Mouse (Mus musculus) liver, embryonic 15.5 days (tissue): ENCODE data around the gene Cpa3. TPM values are rescaled to one million over a fixed set of nuclear protein-coding genes. Genes with fewer than 3 reads are reported as not detected.

Experiments
- ATAC-seq: fragments of 200-750 bp; cut with Nextera tagmentation; 2 replicates; pipeline ENCODE4 v1.8.0; 2017; ENCODE audit warnings: moderate number of reproducible peaks, mild to moderate bottlenecking, moderate library complexity; ENCODE audit not compliant: insufficient read depth
- H3K27ac ChIP-seq: fragments of 300-500 bp; sonication (generic); replicated peaks from 2 replicates; pipeline ENCODE4 v1.5.1; 2015; ENCODE audit warnings: mild to moderate bottlenecking, inconsistent platforms
- H3K27me3 ChIP-seq: fragments of 300-500 bp; sonication (generic); 2 replicates; pipeline ENCODE4 v1.6.1; 2015; ENCODE audit warnings: mild to moderate bottlenecking, inconsistent platforms
- H3K36me3 ChIP-seq: fragments of 300-500 bp; sonication (generic); replicated peaks from 2 replicates; pipeline ENCODE4 v1.6.1; 2015; ENCODE audit warnings: moderate library complexity, mild to moderate bottlenecking, inconsistent platforms
- H3K4me1 ChIP-seq: fragments of 300-500 bp; sonication (generic); replicated peaks from 2 replicates; pipeline ENCODE4 v1.6.1; 2015; ENCODE audit warnings: inconsistent platforms
- H3K4me2 ChIP-seq: fragments of 300-500 bp; sonication (generic); 2 replicates; pipeline ENCODE4 v1.6.1; 2015; ENCODE audit warnings: moderate library complexity, mild to moderate bottlenecking, inconsistent platforms
- H3K4me3 ChIP-seq: fragments of 300-500 bp; sonication (generic); replicated peaks from 2 replicates; pipeline ENCODE4 v1.5.1; 2015; ENCODE audit warnings: mild to moderate bottlenecking, inconsistent platforms
- H3K9ac ChIP-seq: fragments of 300-500 bp; sonication (generic); 2 replicates; pipeline ENCODE4 v1.6.1; 2015; ENCODE audit warnings: moderate library complexity, mild to moderate bottlenecking, inconsistent platforms
- H3K9me3 ChIP-seq: fragments of 300-500 bp; sonication (generic); replicated peaks from 2 replicates; pipeline ENCODE4 v1.6.1; 2016; ENCODE audit warnings: inconsistent platforms
- WGBS: fragments of 180-500 bp; shearing (Covaris S2); methylation state at CpG from one replicate; pipeline ENCODE4 v1.1.7; 2015; ENCODE audit warnings: mixed read lengths; ENCODE audit not compliant: insufficient replicate concordance; 5-methylcytosine and 5-hydroxymethylcytosine counted together
- polyA plus RNA-seq: library from polyadenylated mRNA; unstranded; fragments of >200 nt; fragmentation: Nextera tagmentation; extraction: Ambion mirVana; gene quantifications from 2 replicates; pipeline ENCODE4 v1.2.1, GENCODE M21; 2015

The Cpa3 gene
- polyA plus RNA-seq, result 2.3 and 2.9 TPM in 2 replicates

DNA sequence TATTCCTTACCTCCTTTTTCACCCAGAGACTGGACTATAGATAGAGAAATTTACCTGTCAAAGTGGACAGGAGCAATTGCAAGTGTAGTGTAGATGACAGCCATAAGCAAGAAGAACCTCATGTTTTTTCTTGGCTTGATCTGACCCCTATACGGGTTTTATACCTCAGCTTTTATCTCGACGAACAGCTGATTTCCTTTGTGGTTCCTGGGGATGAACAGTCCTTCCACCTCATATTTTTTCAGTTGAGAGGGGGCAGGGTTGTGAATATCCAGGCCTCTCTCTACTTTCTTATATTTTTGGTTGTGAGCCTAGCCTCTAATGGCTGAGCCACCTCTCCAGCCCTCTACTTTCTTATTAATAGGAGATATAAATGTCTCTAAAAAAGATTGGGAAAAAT lies at the start of gene Cpa3:
Cpa3 (minus strand) TSS at position 132 of the 400 bp plus-strand sequence.
- WGBS, result 24% methylated on average over 3 of the region's 3 CpGs
- ATAC-seq, result no peak

GRCm38 (mm10) chr3:20291370-20291769 lies 49.4 kb upstream of the Cpa3 start:
- Histone ChIP-seq H3K9me3 (no peaks in the 10 kb centered on the region), H3K36me3 (no peaks in the 10 kb centered on the region), H3K27ac (no peak overlapping the region), H3K9ac (no peak overlapping the region), H3K4me1 (no peaks in the 10 kb centered on the region), H3K4me2 (no peak overlapping the region), H3K4me3 (no peak overlapping the region), H3K27me3 (no peaks in the 10 kb centered on the region)
- no peak for ATAC-seq

More for the DNA sequence above, at the start of gene Cpa3:
- no peaks in the 10 kb centered on the region for H3K9me3 ChIP-seq
- no peak within 1 kb of the TSS for H3K4me2 ChIP-seq
- H3K27me3 ChIP-seq, result no peaks in the 10 kb centered on the region
- H3K9ac ChIP-seq, result no peak within 1 kb of the TSS
- no peak within 1 kb of the TSS for H3K4me3 ChIP-seq
- no peak within 1 kb of the TSS for H3K27ac ChIP-seq
- H3K36me3 ChIP-seq, result no peaks in the 10 kb centered on the region
- no peaks in the 10 kb centered on the region for H3K4me1 ChIP-seq

DNA sequence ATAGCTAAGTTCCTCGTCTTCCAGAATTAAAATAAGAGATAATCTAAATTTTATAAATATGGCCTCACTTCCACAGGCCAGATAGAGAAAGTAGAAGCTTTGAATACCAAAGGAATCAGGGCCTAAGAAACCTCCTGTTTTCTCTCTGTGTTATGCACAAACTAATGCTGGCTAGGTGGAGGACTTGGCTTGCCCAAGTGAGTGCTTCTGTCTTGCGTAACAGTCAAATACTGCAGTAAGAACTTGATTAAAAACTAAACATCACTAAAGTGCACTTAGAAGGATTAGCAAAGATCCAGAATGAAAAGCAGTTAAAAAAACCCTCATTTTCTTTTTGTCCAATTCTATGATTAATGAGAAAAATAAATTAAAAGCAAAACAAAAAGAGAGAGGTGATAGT lies 46.8 kb upstream of the Cpa3 start:
- 63% methylated on average over 2 of the region's 2 CpGs for WGBS
- Histone ChIP-seq H3K4me3 (no peak overlapping the region), H3K27me3 (no peaks in the 10 kb centered on the region), H3K4me1 (no peaks in the 10 kb centered on the region), H3K9me3 (no peaks in the 10 kb centered on the region), H3K36me3 (no peaks in the 10 kb centered on the region), H3K4me2 (no peak overlapping the region), H3K27ac (no peak overlapping the region), H3K9ac (no peak overlapping the region)
- ATAC-seq, result no peak

DNA sequence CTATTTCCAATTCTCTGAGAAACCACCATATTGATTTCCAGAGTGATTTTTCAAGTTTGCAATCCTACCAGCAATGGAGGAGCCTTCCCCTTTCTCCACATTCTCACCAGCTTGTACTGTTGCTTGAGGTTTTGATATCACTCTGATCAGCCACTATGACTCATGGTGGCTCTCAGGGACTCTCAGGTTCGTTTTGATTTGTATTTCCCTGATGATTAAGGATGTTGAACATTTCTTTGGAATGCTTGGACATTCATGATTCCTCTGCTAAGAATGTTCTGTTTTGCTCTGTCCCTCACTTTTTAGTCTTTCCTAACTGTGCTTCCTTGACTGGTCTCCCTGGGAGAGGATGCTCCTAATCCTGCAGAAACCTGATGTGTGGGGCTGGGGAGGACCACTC lies 39.8 kb upstream of the Cpa3 start:
- WGBS, result 34% methylated on average over 1 of the region's 1 CpGs
- ATAC-seq, result no peak

DNA sequence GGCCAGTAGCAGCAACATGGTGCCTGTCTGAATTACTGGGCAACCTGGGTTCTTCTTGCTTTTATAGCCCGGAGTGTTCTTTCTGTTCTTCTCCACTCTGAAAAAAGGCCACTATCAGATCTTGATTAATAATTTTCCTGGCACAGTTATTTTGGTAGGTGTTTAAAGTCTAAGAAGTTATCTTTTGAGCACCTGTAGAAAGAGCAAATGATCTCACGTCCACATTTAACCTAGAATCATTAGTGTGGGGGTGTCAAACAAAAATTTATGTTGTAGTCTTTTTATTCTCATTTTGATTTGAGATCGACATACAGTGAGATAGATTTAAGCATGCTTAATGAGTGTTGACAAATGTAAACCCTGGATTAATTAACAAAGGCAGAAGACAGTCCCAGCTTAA lies 33.7 kb upstream of the Cpa3 start, which contains the start of gene Cpb1:
Cpb1 (minus strand) TSS at position 101 of the 400 bp plus-strand sequence.
- Histone ChIP-seq H3K4me2 (no peak within 1 kb of the TSS), H3K9me3 (no peaks in the 10 kb centered on the region), H3K27ac (no peak within 1 kb of the TSS), H3K36me3 (no peaks in the 10 kb centered on the region), H3K27me3 (no peaks in the 10 kb centered on the region), H3K9ac (no peak within 1 kb of the TSS), H3K4me1 (no peaks in the 10 kb centered on the region), H3K4me3 (no peak within 1 kb of the TSS)
- no peak for ATAC-seq
- WGBS, result 64% methylated on average over 3 of the region's 3 CpGs

More for the DNA sequence above, 39.8 kb upstream of the Cpa3 start:
- Histone ChIP-seq H3K4me1 (no peaks in the 10 kb centered on the region), H3K4me3 (no peak overlapping the region), H3K9me3 (no peaks in the 10 kb centered on the region), H3K4me2 (no peak overlapping the region), H3K36me3 (no peaks in the 10 kb centered on the region), H3K9ac (no peak overlapping the region), H3K27me3 (no peaks in the 10 kb centered on the region), H3K27ac (no peak overlapping the region)

DNA sequence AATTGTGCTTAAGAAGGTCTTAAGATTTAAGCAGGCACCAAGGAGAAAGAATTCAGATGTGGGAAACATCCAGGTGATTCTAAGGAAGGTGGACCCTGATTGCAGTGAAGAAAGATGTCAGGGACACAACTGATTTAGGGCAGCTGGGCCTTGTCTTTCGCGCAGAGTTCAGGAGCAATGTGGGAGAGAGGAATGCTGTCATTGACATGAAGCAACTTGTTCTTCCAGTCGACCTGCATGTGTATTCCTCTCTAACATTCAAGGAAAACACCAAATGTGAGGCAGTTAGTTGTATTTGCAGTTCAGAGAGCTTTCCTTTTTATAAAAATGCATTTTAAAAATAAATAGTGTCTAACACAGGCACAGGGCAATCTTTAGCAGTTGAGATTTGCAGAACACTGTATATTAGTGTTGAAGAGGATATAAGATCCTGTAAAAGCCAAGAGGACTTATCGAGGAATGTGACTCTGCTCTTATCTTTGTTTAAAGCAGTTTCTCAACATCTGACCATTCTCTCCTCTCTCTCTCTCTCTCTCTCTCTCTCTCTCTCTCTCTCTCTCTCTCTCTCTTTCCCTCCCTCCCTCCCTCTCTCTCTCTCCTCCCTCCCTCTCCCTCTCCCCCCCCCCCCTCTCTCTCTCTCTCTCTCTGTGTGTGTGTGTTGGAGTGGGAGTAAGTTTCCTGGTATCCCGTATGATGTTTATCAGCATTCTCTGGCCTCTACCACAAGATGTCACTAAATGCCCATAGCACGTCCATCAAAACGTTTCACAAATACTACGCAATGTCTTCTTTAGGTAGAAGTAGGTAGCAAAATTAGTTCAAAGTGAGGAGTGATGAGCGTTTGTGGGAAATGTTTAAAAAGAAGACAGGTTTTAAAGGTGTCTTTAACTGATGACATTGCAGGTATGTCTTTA lies 12.8 kb upstream of the Cpa3 start:
- WGBS, result 33% methylated on average over 9 of the region's 9 CpGs
- no peak for ATAC-seq

GRCm38 (mm10) chr3:20243913-20244312 lies 1.9 kb upstream of the Cpa3 start:
- no peaks in the 10 kb centered on the region for H3K27me3 ChIP-seq
- no peak overlapping the region for H3K4me2 ChIP-seq
- H3K4me3 ChIP-seq, result no peak overlapping the region
- no peaks in the 10 kb centered on the region for H3K36me3 ChIP-seq
- ATAC-seq, result no peak
- 5% methylated on average over 1 of the region's 1 CpGs for WGBS
- H3K9me3 ChIP-seq, result no peaks in the 10 kb centered on the region
- no peaks in the 10 kb centered on the region for H3K4me1 ChIP-seq
- no peak overlapping the region for H3K9ac ChIP-seq
- no peak overlapping the region for H3K27ac ChIP-seq

More for the DNA sequence above, 12.8 kb upstream of the Cpa3 start:
- Histone ChIP-seq H3K36me3 (no peaks in the 10 kb centered on the region), H3K27me3 (no peaks in the 10 kb centered on the region), H3K4me1 (no peaks in the 10 kb centered on the region), H3K27ac (no peak overlapping the region), H3K4me3 (no peak overlapping the region), H3K9me3 (no peaks in the 10 kb centered on the region), H3K4me2 (no peak overlapping the region), H3K9ac (no peak overlapping the region)

GRCm38 (mm10) chr3:20239741-20240140 lies 2.2 kb downstream of the Cpa3 start:
- H3K36me3 ChIP-seq, result no peaks in the 10 kb centered on the region
- ATAC-seq, result no peak
- H3K27me3 ChIP-seq, result no peaks in the 10 kb centered on the region
- H3K9ac ChIP-seq, result no peak overlapping the region
- no peaks in the 10 kb centered on the region for H3K4me1 ChIP-seq
- no peak overlapping the region for H3K4me3 ChIP-seq
- H3K4me2 ChIP-seq, result no peak overlapping the region
- no peak overlapping the region for H3K27ac ChIP-seq
- WGBS, result 32% methylated on average over 3 of the region's 3 CpGs
- no peaks in the 10 kb centered on the region for H3K9me3 ChIP-seq

- no peaks in the 10 kb centered on the region for H3K36me3 ChIP-seq
- no peaks in the 10 kb centered on the region for H3K4me1 ChIP-seq
- no peak overlapping the region for H3K27ac ChIP-seq
- H3K4me3 ChIP-seq, result no peak overlapping the region
- H3K9me3 ChIP-seq, result no peaks in the 10 kb centered on the region
- WGBS, result 59% methylated on average over 1 of the region's 1 CpGs
- ATAC-seq, result no peak
- H3K9ac ChIP-seq, result no peak overlapping the region
- H3K4me2 ChIP-seq, result no peak overlapping the region
- no peaks in the 10 kb centered on the region for H3K27me3 ChIP-seq
Observed at GRCm38 (mm10) chr3:20236965-20237364, 5.0 kb downstream of the Cpa3 start.

- Histone ChIP-seq H3K4me2 (no peak overlapping the region), H3K27ac (no peak overlapping the region), H3K4me3 (no peak overlapping the region), H3K36me3 (no peaks in the 10 kb centered on the region), H3K9ac (no peak overlapping the region), H3K4me1 (no peaks in the 10 kb centered on the region), H3K9me3 (no peaks in the 10 kb centered on the region), H3K27me3 (no peaks in the 10 kb centered on the region)
- no peak for ATAC-seq
- 26% methylated on average over 1 of the region's 1 CpGs for WGBS
Observed at GRCm38 (mm10) chr3:20229027-20229426, 13.0 kb downstream of the Cpa3 start.

DNA sequence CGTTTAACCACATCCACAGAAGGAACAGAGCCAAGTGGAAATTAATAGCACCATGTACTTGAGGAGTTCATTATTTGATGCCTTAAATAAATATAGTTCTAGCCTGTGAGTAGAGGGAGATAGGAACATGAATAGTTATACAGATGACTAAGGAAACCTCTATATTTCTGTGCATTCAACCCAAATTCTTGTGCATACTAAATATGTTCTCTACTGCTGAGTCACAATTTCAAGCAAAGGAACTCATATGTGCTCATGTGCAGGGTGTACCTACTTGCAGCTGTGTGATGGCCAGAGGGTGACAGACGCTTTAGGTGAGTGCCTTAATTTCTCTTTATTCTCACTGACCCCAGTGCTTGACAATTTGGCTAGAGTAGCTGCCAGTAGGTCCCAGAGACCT lies 16.6 kb downstream of the Cpa3 start:
- H3K4me2 ChIP-seq, result no peak overlapping the region
- no peak overlapping the region for H3K4me3 ChIP-seq
- no peaks in the 10 kb centered on the region for H3K9me3 ChIP-seq
- no peak overlapping the region for H3K27ac ChIP-seq
- no peaks in the 10 kb centered on the region for H3K4me1 ChIP-seq
- no peak for ATAC-seq
- no peaks in the 10 kb centered on the region for H3K36me3 ChIP-seq
- H3K9ac ChIP-seq, result no peak overlapping the region
- 50% methylated on average over 2 of the region's 2 CpGs for WGBS
- no peaks in the 10 kb centered on the region for H3K27me3 ChIP-seq
